Mouse (Mus musculus) forebrain, postnatal 0 days (tissue): Measurements from ENCODE around the gene Dock2. TPM values are rescaled to one million over a fixed set of nuclear protein-coding genes. Genes with fewer than 3 reads are reported as not detected.
A peak's percentile ranks its signal among the peaks of the same experiment; 100 is the strongest.

ENCODE experiments used
- ATAC-seq: fragments of 200-750 bp; cut with Nextera tagmentation; 2 replicates; pipeline ENCODE4 v1.8.0; 2017; ENCODE audit warnings: mild to moderate bottlenecking, moderate library complexity
- DNase-seq: peaks from one replicate; pipeline ENCODE4 v3.0.0-alpha.2; 2015
- H3K27ac ChIP-seq: fragments of 300-500 bp; sonication (generic); 2 replicates; pipeline ENCODE4 v1.5.1; 2014; ENCODE audit warnings: low read depth, mild to moderate bottlenecking, antibody characterized with exemption, low read length, moderate library complexity, mixed read lengths
- H3K27me3 ChIP-seq: fragments of 300-500 bp; sonication (generic); 2 replicates; pipeline ENCODE4 v1.6.1; 2014; ENCODE audit warnings: mild to moderate bottlenecking, low read length, mixed read lengths; ENCODE audit not compliant: insufficient read depth
- H3K36me3 ChIP-seq: fragments of 300-500 bp; sonication (generic); 2 replicates; pipeline ENCODE4 v1.6.1; 2014; ENCODE audit warnings: mild to moderate bottlenecking, moderate library complexity; ENCODE audit not compliant: insufficient read depth
- H3K4me1 ChIP-seq: fragments of 300-500 bp; sonication (generic); 2 replicates; pipeline ENCODE4 v1.6.1; 2014; ENCODE audit warnings: antibody characterized with exemption; ENCODE audit not compliant: insufficient read depth
- H3K4me2 ChIP-seq: fragments of 300-500 bp; sonication (generic); 2 replicates; pipeline ENCODE4 v1.6.1; 2014; ENCODE audit warnings: low read depth, mild to moderate bottlenecking, moderate library complexity
- H3K4me3 ChIP-seq: fragments of 300-500 bp; sonication (generic); 2 replicates; pipeline ENCODE4 v1.5.1; 2014; ENCODE audit warnings: low read depth, low read length, mixed read lengths
- H3K9ac ChIP-seq: fragments of 300-500 bp; sonication (generic); 2 replicates; pipeline ENCODE4 v1.6.1; 2014; ENCODE audit warnings: mild to moderate bottlenecking
- H3K9me3 ChIP-seq: fragments of 300-500 bp; sonication (generic); 2 replicates; pipeline ENCODE4 v1.6.1; 2016; ENCODE audit warnings: low read length
- CTCF ChIP-seq: sonication (generic); IDR thresholded peaks from 2 replicates; pipeline ENCODE4 v1.5.1; 2016; ENCODE audit warnings: antibody characterized with exemption, control low read depth, low read depth
- WGBS: fragments of 180-500 bp; shearing (Covaris S2); extraction: QIAGEN DNeasy Blood & Tissue Kit; methylation state at CpG from one replicate; pipeline ENCODE4 v1.1.7; 2014; 5-methylcytosine and 5-hydroxymethylcytosine counted together
- polyA plus RNA-seq: library from polyadenylated mRNA; unstranded; fragments of >200 nt; fragmentation: Nextera tagmentation; extraction: Ambion mirVana; gene quantifications from 2 replicates; pipeline ENCODE4 v1.2.1, GENCODE M21; 2015
- total RNA-seq: library from RNA; depleted of rRNA; stranded (reverse); fragments of >200 nt; gene quantifications from 2 replicates; pipeline ENCODE4 v1.2.3, GENCODE M21; 2014

Gene Dock2
- total and polyA plus RNA-seq, 2 experiments from 2014 or later = 0.63 to 2.3 TPM

DNA sequence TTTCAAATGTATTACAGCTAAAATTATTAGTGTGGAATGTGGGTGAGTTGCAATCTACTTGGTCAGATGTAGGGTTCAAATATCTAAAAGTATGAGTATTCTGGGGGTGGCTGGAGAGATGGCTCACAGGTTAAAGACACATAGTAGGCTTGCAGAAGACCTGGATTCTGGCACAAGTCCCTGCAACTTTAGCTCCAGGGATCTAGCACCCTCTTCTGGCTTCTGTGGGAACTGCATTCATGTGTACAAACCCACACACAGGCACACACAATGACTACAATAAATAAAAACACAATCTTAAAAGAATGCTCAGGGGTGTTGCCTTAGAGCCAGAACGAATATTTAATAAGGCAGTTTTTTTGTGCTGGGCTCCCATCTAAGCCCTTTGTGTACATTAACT is 445.8 kb downstream of the Dock2 start:
- no peak overlapping the region for H3K9ac ChIP-seq
- DNase-seq = no peak
- H3K4me2 ChIP-seq = no peak overlapping the region
- 66% methylated on average over 1 of the region's 1 CpGs for WGBS
- no peaks in the 10 kb centered on the region for H3K9me3 ChIP-seq
- no peak overlapping the region for H3K4me3 ChIP-seq
- ATAC-seq = no peak
- peak; percentile 44 for TF ChIP-seq CTCF
- H3K4me1 ChIP-seq = no peaks in the 10 kb centered on the region
- no peaks in the 10 kb centered on the region for H3K36me3 ChIP-seq
- no peaks in the 10 kb centered on the region for H3K27me3 ChIP-seq
- H3K27ac ChIP-seq = no peak overlapping the region

DNA sequence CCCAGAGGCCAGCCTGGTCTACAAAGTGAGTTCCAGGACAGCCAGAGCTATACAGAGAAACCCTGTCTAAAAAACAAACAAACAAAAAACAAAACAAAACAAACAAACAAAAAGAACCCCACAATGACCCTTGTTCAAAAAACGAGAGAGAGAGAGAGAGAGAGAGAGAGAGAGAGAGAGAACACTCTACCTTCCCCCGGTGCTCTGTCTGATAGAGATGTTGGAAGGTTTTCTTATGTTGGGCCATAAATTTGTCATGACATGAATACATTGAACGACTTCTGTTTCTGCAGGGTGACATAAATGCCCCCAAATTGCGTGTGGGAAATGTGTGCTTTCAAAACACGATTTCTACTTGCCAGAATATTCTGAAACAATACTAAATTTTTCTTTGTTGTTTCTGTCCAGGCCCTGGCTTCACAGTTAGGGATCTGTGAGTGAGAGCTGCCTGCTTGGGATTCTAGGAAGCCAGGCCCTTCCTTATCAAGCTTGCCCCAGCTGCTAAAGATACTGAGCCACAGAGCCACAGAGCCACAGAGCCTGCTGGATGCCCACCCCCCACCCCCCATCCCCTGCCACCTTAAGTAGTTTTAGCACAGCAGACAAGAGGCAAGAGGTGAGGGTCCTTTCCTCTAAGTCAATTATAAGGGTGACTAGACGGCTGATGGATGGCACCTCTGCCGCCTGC is 451.2 kb downstream of the Dock2 start:
- 71% methylated on average over 7 of the region's 7 CpGs for WGBS
- no peak overlapping the region for H3K4me3 ChIP-seq
- H3K4me1 ChIP-seq = no peaks in the 10 kb centered on the region
- no peaks in the 10 kb centered on the region for H3K27me3 ChIP-seq
- TF ChIP-seq CTCF = no peak
- no peak overlapping the region for H3K9ac ChIP-seq
- H3K27ac ChIP-seq = no peak overlapping the region
- H3K9me3 ChIP-seq = no peaks in the 10 kb centered on the region
- no peak overlapping the region for H3K4me2 ChIP-seq
- no peaks in the 10 kb centered on the region for H3K36me3 ChIP-seq
- no peak for DNase-seq
- ATAC-seq = no peak

DNA sequence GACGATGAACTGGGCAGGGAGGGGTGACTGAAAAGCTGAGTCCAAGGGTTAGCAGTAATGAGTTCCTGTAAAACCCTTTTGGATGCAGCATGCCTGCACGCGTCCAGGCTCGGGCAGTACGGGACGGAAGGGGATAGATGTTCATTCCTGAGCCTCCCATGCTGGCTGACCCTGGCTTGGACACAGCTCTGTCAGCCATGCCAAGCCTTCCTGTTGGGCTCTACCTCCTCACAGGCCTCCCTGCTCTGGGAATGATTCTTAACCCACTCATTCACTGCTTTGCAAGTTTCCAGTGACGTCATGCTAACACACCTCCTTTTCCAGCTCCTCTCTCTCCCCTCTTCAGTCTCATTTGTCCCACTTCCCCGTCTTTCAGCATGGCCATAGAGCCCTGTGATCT is 460.0 kb downstream of the Dock2 start:
- Histone ChIP-seq H3K27me3 (no peaks in the 10 kb centered on the region), H3K4me2 (no peak overlapping the region), H3K36me3 (no peaks in the 10 kb centered on the region), H3K4me1 (no peaks in the 10 kb centered on the region), H3K9me3 (no peaks in the 10 kb centered on the region), H3K4me3 (no peak overlapping the region), H3K9ac (no peak overlapping the region), H3K27ac (no peak overlapping the region)
- TF ChIP-seq CTCF = no peak
- WGBS = 71% methylated on average over 8 of the region's 8 CpGs
- ATAC-seq (no peak), DNase-seq (no peak)

DNA sequence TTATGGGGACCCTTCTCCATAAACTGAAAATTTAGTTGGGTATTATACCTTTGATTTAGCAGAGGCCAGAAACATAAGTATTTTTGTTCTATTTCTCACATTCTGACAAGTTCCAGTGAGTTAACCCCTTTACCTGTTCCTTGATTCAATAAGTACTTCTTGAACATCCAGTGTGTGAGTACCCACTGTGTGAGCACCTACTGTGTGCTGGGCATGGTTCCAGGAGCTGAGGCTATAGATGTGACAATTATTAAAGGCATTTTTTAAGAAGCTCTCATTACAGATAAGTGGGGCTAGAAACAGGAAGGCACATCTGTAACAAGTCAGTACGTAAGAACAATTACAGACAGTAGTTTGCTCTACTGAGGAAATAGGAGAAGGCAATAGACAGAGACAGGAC is 464.4 kb downstream of the Dock2 start:
- no peak overlapping the region for H3K9ac ChIP-seq
- TF ChIP-seq CTCF = no peak
- ATAC-seq = no peak
- H3K27me3 ChIP-seq = no peaks in the 10 kb centered on the region
- H3K4me3 ChIP-seq = no peak overlapping the region
- H3K4me1 ChIP-seq = 0 out of 2 replicates have a peak, but pooled peaks cover 12% of the 10 kb centered on the region
- H3K36me3 ChIP-seq = no peaks in the 10 kb centered on the region
- no peak overlapping the region for H3K4me2 ChIP-seq
- H3K9me3 ChIP-seq = no peaks in the 10 kb centered on the region
- no peak overlapping the region for H3K27ac ChIP-seq
- no peak for DNase-seq
- WGBS = 83% methylated on average over 1 of the region's 1 CpGs

DNA sequence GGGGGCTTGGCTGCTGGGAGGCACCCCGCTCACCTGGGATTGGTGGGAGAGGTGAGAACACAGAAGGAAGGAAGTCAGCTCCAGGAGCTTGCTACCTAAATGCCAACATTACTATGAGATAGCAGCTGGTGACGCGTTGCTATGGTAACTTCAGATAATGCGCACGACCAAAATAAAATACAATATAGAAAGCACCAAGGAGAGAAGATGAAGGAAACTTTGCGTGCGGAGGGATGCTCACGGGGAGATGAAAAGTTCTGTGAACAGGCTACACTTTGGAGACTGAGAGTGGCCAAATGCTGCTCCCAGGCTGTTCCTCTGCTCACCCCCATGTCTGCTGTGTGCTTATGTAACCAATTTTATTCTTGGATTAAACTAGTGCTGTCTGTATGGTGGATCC is 466.7 kb downstream of the Dock2 start:
- H3K27me3 ChIP-seq = no peaks in the 10 kb centered on the region
- H3K4me1 ChIP-seq = 0 out of 2 replicates have a peak, but pooled peaks cover 12% of the 10 kb centered on the region
- DNase-seq = peak; percentile 52
- H3K9me3 ChIP-seq = no peaks in the 10 kb centered on the region
- H3K9ac ChIP-seq = no peak overlapping the region
- no peaks in the 10 kb centered on the region for H3K36me3 ChIP-seq
- peak overlapping the region; percentile 55 for H3K4me2 ChIP-seq
- H3K27ac ChIP-seq = no peak overlapping the region
- ATAC-seq = peak; percentile 74
- WGBS = 49% methylated on average over 8 of the region's 8 CpGs
- 0 out of 2 replicates have a peak overlapping the region, but pooled peaks have one; percentile 0 for H3K4me3 ChIP-seq
- TF ChIP-seq CTCF = no peak

DNA sequence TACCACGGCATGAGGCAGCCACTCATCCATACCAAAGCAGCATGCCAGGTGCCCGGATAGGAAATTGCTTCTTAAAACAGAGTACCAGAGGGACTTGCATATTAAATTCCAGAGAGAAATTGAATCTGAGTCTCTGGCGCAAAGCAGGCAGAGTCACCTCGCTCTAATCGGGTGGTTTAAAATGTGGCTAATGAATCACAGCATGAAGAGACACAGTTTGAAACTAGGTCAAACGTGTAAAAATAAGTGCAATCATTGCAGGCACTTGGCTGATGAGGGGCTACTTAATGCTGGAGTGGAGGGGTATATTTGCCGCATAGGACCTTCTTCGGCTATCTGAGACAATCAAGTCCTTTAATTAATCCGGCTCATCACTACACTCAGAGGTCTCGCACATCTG is 467.5 kb downstream of the Dock2 start:
- Histone ChIP-seq H3K4me1 (0 out of 2 replicates have a peak, but pooled peaks cover 12% of the 10 kb centered on the region), H3K9ac (peak overlapping the region; percentile 23; the same call in 1 of the 2 replicates), H3K27me3 (no peaks in the 10 kb centered on the region), H3K36me3 (no peaks in the 10 kb centered on the region), H3K4me3 (peak overlapping the region; percentile 43), H3K4me2 (peak overlapping the region; percentile 55), H3K9me3 (no peaks in the 10 kb centered on the region), H3K27ac (no peak overlapping the region)
- TF ChIP-seq CTCF = no peak
- ATAC-seq (no peak), DNase-seq (no peak)
- WGBS = 30% methylated on average over 10 of the region's 10 CpGs

DNA sequence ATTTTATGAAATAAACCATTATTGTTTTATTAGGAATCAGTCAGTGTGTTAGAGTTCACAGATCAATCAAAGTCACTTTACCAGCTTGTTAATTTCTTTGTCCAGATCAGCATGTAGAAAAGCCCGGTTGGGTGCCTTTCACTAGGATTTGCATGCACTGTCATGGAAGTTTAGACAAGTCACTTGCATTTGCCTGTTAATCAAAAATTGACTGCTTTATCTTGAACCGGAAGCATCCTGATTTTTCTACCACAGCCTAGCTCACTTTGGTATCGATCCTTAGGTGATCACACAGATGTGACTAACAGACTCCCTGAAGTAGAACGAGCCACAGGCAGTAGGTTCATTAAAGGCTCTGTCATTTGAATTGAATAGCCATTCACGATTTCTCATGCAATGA is 468.3 kb downstream of the Dock2 start:
- Histone ChIP-seq H3K4me3 (peak overlapping the region; percentile 43), H3K4me2 (peak overlapping the region; percentile 55), H3K36me3 (no peaks in the 10 kb centered on the region), H3K9ac (no peak overlapping the region; the same call in 1 of the 2 replicates), H3K27me3 (no peaks in the 10 kb centered on the region), H3K4me1 (0 out of 2 replicates have a peak, but pooled peaks cover 12% of the 10 kb centered on the region), H3K27ac (no peak overlapping the region), H3K9me3 (no peaks in the 10 kb centered on the region)
- DNase-seq = no peak
- WGBS = 5% methylated on average over 5 of the region's 5 CpGs
- no peak for TF ChIP-seq CTCF
- ATAC-seq = no peak
